Mouse (Mus musculus): Measurements from ENCODE around the gene Sorl1.

GRCm38 (mm10) chr9:41993821-41994220 is 130.3 kb downstream of the Sorl1 start:
- TF ChIP-seq POLR2A (IDR thresholded peaks at IDR 0.05; ENCODE audit: insufficient read length, low read depth) (no peak), TCF12 (IDR thresholded peaks at IDR 0.05; ENCODE audit: insufficient read depth, poor library complexity, severe bottlenecking) (no peak), POLR2AphosphoS2 (IDR thresholded peaks at IDR 0.05; ENCODE audit: insufficient read length, low read depth) (no peak), MAX (IDR thresholded peaks at IDR 0.05; ENCODE audit: low read depth) (no peak), MYOD1 (IDR thresholded peaks at IDR 0.05; ENCODE audit: control insufficient read depth in 1 of 3, insufficient read length in 2 of 3, low read depth in 2 of 3) (no peak), USF1 (IDR thresholded peaks at IDR 0.05; ENCODE audit: low read depth) (no peak), E2F4 (IDR thresholded peaks at IDR 0.05; ENCODE audit: insufficient read depth) (no peak), REST (IDR thresholded peaks at IDR 0.05; ENCODE audit: insufficient read depth, insufficient read length) (no peak), CEBPB (IDR thresholded peaks at IDR 0.05; ENCODE audit: insufficient read depth, poor library complexity, severe bottlenecking) (no peak), SRF (IDR thresholded peaks at IDR 0.05; ENCODE audit: control insufficient read depth, insufficient read length, low read depth) (no peak), TCF3 (IDR thresholded peaks at IDR 0.05; ENCODE audit: insufficient read length, low read depth) (no peak)

Measured in myocyte (in vitro differentiated cells).